Mouse (Mus musculus) urinary bladder, postnatal 14 days (tissue): ENCODE results near the gene Resp18.
"Not testable (repeated sequence)": the region's sequence is repeated elsewhere in the genome, so short reads cannot be mapped to it uniquely, and the experiment has no call there.

Source experiments
- DNase-seq: peaks from one replicate; pipeline ENCODE4 v3.0.0; 2021; ENCODE audit warnings: low spot score

Resp18 gene

DNA sequence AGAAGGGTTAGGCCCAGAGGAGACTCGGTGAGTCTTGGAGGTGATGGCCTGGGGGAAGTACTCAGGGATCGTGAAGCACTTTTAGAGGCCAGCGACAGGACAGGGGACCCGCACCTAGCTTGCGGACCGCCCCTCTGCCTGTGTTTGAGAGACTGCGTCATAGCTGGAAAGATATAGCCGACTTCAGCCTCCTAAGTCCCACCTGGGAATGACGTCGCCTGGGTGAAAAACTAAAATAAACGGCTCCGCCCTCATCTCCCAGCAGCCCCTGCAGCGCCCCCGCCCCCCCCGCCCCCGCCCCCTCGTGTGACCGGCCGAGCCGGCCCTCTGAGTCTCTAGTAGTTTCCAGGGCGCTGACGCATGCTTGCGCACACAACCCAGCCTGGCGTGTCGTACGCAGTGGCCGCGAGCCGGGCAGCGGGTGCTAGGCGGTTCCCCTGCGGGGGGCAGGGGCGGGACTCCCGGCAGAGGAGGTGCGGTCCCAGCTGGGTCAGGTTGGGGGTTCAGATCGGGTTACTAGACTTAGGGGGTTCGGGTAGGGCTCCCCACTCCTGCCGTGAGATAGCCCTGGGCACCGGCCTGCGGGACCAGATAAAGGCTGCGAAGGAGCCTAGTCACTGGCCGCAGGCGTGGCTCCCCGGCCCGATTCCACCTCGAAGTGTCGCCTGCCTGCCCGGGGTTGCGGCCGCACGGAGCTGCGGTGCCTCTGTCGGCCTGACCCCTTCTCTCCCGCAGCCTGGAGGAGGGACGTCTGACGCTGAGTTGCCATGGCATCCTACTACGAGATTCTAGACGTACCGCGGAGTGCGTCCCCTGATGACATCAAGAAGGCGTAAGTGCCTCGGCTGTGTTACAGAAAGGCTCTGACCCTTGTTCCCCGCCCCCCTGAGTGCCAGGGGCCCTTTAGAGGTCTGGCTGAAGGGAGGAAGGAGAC is 41.8 kb downstream of the Resp18 start, which contains the start of gene Dnajb2:
Gene Dnajb2, plus strand, starts transcription at position 290 of the 934 bp plus-strand sequence.
- peak; percentile 90 for DNase-seq

DNA sequence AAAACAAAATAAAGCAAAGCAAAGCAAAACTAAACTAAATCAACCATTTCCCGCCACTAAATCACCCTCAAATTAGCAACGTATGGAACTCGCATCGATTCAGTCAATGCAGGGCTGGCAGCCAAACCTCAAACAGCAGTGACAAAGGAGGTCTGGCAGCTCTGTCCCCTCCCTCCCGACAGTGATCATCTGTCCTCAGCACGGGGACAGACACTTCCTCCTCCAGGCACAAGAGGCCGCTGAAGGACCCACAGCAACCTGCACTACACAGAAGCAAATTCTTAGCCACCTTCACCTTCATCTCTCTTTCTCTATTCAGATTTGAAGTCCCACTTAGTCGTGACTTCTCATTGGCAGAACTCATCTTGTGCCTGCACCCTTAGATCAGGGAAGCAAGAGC is 43.6 kb downstream of the Resp18 start:
- no peak for DNase-seq

DNA sequence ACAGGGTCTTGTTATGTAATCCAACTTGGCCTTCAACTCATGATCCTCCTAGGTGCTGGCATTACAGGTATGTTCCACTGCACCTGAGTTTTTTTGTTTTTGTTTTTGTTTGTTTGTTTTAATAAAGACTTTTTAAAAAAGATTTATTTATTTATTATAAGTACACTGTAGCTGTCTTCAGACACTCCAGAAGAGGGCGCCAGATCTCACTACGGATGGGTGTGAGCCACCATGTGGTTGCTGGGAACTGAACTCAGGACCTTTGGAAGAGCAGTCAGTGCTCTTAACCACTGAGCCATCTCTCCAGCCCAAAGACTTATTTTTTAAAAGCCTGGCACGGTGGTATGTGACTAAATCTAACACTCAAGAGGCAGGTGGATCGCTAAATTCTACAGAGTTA is 45.7 kb downstream of the Resp18 start:
- not testable (repeated sequence) for DNase-seq

DNA sequence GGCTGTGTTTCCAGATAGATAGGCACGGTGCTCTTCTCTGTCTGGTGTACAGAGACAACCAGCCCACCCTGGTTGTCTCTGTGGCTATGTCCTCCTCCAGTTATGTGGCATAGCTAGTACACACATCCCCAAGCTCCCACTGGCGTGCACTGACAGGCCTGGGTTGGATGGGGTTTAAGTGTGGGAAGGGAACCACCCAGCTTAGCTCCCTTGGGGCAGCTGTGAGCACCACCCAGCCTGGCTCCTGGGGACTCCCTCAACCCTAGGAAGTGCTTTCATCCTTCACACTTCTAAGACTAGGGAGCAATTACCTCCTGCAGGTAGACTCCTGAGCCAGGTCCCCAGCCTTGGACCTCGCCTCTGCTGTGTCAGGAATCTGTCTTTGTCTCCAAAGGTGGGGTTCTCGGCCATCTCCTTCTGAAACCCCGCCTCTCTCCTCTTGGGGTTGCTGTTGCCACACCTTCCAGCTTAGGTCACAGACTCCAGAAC is 46.5 kb downstream of the Resp18 start, which contains the start of gene A630095N17Rik:
Gene A630095N17Rik, minus strand, starts transcription at position 439 of the 489 bp plus-strand sequence.
- no peak for DNase-seq

DNA sequence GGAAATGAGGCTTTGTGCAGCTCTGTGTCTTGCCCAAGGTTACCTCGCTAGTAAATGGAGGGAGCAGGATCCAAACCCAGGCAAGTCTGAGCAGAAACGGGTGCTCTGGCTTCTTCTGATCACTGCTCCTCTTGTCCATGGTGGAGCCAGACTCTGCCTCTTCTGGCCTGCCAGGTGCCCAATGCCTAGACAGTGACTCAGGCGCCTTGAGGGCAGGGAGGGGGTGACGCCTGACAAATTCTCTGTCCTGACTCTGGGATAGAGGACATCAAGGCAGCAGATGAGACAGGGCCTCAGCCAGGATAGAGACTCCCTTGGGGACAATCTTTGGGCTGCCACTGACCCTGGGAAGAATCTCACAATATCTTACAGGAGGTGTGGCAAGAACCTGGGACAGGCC is 47.0 kb downstream of the Resp18 start:
- DNase-seq = no peak

DNA sequence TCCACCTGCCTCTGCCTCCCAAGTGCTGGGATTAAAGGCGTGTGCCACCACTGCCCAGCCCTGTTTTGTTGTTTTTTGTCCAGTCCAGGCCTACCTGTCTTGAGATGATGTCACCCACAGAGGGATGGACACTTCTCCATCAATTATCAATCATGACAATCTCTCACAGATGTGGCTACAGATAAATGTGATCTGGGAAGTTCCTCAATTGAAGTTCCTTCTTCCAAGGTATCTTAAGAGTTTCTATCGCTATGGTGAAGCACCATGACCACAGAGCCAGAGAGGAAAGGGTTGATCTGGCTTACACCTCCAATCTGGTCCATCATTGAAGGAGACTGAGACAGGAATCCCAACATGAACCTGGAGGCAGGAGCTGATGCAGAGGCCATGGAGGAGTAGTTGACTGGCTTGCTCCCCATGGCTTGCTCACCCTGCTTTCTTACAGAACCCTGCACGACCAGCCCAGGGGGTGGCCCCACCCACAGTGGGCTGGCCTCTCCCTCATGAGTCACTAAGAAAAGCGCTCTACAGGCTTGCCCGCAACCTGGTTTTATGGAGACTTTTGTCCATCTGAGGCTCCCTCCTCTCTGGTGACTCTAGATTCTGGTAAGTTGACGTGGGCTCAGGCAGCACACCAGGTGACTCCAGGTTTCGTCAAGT is 47.8 kb downstream of the Resp18 start:
- DNase-seq = peak; percentile 51

DNA sequence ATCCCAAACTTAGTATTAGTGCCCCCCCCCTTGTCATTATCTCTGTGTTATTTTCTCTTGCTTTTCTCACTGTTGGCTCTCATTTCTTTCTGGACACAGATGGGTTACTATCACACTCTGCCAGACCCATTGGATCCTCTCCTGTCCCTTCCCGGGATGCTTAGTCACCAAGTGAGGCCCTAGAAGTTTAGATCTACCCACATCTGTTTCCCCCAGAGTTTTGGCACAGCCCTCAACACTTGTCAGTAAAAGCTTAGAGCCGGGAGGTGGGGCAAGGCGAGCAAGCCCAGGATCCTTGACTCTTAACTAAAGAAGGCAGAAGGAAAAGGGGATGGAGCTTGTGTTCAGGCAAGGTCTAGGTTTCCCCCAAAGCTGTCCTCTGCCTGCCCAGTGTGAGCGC is 49.1 kb downstream of the Resp18 start:
- DNase-seq = no peak

DNA sequence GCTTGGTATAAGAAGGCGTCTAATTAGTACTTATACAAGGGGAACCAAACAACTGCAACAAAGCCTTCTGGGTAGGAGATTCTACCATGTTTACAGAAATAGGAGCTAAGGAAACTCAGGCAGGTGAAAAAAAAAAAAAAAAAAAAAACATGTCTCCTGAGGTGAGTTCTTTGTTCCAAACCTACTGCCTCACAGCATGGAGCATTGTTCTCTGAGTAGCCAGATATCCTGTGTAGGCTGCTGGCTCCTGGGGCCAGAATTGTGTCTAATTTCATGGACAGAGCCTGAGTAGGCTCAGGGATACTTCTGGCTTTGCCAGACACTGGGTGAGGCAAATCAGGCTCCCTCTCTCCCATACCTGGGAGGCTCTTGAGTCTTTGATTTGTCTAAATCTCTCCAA is 50.6 kb downstream of the Resp18 start:
- DNase-seq = no peak

DNA sequence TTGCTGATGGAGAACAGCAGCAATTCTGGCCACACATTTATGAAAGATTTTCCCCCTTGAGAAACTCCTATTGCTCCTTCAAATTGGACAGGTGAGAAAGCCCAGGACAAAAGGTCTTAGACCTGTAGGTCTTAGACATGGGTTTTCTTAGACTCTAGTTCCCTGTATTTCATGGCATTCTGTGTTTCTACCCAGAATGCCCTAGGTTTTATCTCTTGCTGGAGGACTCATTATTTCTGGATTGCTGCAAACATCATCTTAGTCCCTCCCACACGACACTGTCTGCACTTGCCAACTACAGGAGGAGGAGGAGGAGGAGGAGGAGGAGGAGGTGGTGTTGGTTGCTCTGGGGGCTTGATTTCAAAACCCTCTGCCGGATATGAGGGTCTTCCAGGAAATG is 52.1 kb downstream of the Resp18 start:
- no peak for DNase-seq

DNA sequence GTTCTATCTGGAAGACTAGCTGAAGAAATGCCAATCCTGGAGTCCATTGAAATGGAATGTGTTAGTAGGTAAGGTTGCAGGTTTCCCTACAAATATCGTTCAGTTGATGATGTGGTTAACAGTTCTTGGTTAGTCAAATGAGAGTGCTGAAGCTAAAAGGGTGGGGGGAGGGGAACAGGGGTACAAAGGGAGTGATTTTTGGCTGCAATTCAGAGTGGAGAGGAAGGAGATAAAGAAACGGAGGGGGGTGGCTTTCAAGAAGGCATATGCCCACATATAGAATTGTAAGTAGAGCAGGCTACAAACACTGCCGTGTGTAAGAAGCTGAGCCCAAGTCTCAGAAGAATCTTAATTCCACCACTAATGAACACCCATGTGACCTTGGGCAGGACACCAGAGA is 52.7 kb downstream of the Resp18 start:
- no peak for DNase-seq

DNA sequence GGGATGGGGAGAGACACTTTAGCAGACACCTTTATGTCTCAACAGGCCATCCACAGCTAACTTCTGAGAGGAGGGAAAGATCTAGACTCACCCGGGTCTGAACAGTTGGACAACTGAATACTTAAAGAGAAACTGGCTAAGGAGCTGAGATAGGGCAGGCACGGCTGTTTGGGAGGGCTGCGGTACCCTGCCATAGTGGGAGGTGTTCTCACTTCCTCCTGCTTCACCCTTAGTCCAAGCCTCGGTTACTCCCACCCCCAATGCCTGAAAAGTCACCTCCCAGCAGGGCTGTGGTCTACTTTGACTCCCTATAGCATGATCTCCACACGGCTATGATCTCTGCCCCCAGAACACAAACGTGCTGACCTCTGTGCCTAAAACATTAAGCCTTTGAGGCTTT is 54.7 kb downstream of the Resp18 start:
- no peak for DNase-seq

DNA sequence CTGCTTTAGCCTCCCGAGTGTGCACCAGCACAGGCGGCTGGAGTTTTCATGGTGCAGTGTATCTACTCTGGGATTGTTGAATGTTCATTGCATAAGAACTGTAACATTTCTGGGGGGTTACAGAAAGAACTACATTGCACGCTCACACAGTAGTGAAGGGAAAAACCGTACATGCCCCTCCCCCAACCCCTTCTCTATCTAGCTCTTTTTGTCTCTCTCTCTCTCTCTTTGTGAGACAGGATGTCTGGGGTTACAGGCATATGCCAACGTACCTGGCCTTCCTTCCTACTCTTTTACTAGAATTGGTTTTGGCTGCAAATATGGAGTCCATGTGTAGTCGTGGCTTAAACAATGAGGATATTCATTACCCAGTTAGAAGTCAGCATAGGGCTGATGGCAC is 55.3 kb downstream of the Resp18 start:
- DNase-seq = no peak
